Mouse (Mus musculus) stomach, postnatal 0 days (tissue): ENCODE measurements around the gene Gm11549.

ENCODE experiments used
- CTCF ChIP-seq: IDR thresholded peaks from 2 replicates; pipeline ENCODE4 v1.5.1; 2016; ENCODE audit warnings: antibody characterized with exemption, low read depth, mild to moderate bottlenecking, moderate library complexity
- EP300 ChIP-seq: optimal IDR thresholded peaks from 2 replicates; pipeline ENCODE3; 2016; ENCODE audit warnings: antibody characterized with exemption

GRCm38 (mm10) chr3:36516196-36516595, 5.4 kb downstream of the Gm11549 start:
- TF ChIP-seq CTCF (no peak), EP300 (no peak)
